In genomic region chr6:92743605-92744004, GRCm38 (mm10) we compare ENCODE assay signal across 8 mouse cellular contexts. TPM values are rescaled to one million over a fixed set of nuclear protein-coding genes. Genes with fewer than 3 reads are reported as not detected.
A peak's percentile ranks its signal among the peaks of the same experiment; 100 is the strongest.
DNase-seq lines count a peak whose midpoint lies in the region; ATAC-seq and TF ChIP-seq lines count a peak whose summit lies in the region.

No protein-coding gene starts in this region.

- no peaks in the 10 kb centered on the region for H3K9me3 ChIP-seq in forebrain, embryonic 16.5 days (ENCODE audit: control insufficient read depth, low read length)
- H3K9me3 ChIP-seq in hindbrain, embryonic 13.5 days: no peaks in the 10 kb centered on the region

- H3K36me3 ChIP-seq in forebrain, embryonic 16.5 days (ENCODE audit: control insufficient read depth, insufficient read depth): no peaks in the 10 kb centered on the region
- H3K36me3 ChIP-seq in hindbrain, embryonic 13.5 days: no peaks in the 10 kb centered on the region

- H3K4me3 ChIP-seq in cerebellum, adult 2 months (replicated peaks; ENCODE audit: insufficient read depth, low read depth, low read length): no peak overlapping the region
- no peak overlapping the region for H3K4me3 ChIP-seq in forebrain, embryonic 16.5 days (replicated peaks; ENCODE audit: low read length)
- no peak overlapping the region for H3K4me3 ChIP-seq in hindbrain, embryonic 13.5 days

- H3K27me3 ChIP-seq in cerebellum, adult 2 months (ENCODE audit: control insufficient read depth, insufficient read depth, low read length): no peaks in the 10 kb centered on the region
- H3K27me3 ChIP-seq in forebrain, embryonic 16.5 days (replicated peaks; ENCODE audit: control insufficient read depth, insufficient read depth, low read length): no peaks in the 10 kb centered on the region
- no peaks in the 10 kb centered on the region for H3K27me3 ChIP-seq in hindbrain, embryonic 13.5 days

- TF ChIP-seq CTCF in cerebellum, adult 2 months (IDR thresholded peaks at IDR 0.05; ENCODE audit: borderline replicate concordance, insufficient read depth, low read depth, low read length): peak; percentile 51; the same call in 1 of the 2 replicates

- H3K9ac ChIP-seq in forebrain, embryonic 16.5 days (replicated peaks; ENCODE audit: low read depth, low read length): no peak overlapping the region
- peak overlapping the region; percentile 30; the same call in 1 of the 2 replicates for H3K9ac ChIP-seq in hindbrain, embryonic 13.5 days

- H3K4me2 ChIP-seq in forebrain, embryonic 16.5 days (ENCODE audit: low read length): peak overlapping the region; percentile 27
- peak overlapping the region; percentile 35; the same call in 1 of the 2 replicates for H3K4me2 ChIP-seq in hindbrain, embryonic 13.5 days

- H3K27ac ChIP-seq in cerebellum, adult 2 months (ENCODE audit: insufficient read depth, low read length): no peak overlapping the region
- H3K27ac ChIP-seq in forebrain, embryonic 16.5 days (ENCODE audit: low read length): no peak overlapping the region
- H3K27ac ChIP-seq in hindbrain, embryonic 13.5 days: no peak overlapping the region

- no peak for TF ChIP-seq POLR2A in cerebellum, adult 2 months (IDR thresholded peaks at IDR 0.05; ENCODE audit: borderline replicate concordance, insufficient read depth, low read length)

- WGBS in cerebellum, adult 2 months: 12% methylated on average over 11 of the region's 11 CpGs
- 8% methylated on average over 11 of the region's 11 CpGs for WGBS in forebrain, embryonic 16.5 days
- 18% methylated on average over 11 of the region's 11 CpGs for WGBS in hindbrain, embryonic 13.5 days

- peak; percentile 70 for ATAC-seq in forebrain, embryonic 16.5 days
- ATAC-seq in hindbrain, embryonic 13.5 days (ENCODE audit: low FRiP score): peak; percentile 43; the same call in 1 of the 2 replicates

- peak; percentile 78 for DNase-seq in ZHBTc4 (ENCODE audit: low read depth, low spot score)
- DNase-seq in cerebellum, adult 2 months: peak; percentile 26 to 43
- DNase-seq in layer of hippocampus, adult 9-11 months: peak; percentile 65
- peak; percentile 80 for DNase-seq in lung, postnatal 10 days
- peak; percentile 84 for DNase-seq in right cerebral cortex, postnatal 14 days
- no peak for DNase-seq in natural killer cell, adult 2 months (ENCODE audit: low spot score in 2 of 2)

- H3K4me1 ChIP-seq in cerebellum, adult 2 months (ENCODE audit: control insufficient read depth, insufficient read depth, low read length): no peaks in the 10 kb centered on the region
- H3K4me1 ChIP-seq in forebrain, embryonic 16.5 days (replicated peaks; ENCODE audit: control insufficient read depth, insufficient read depth, low read length): no peaks in the 10 kb centered on the region; the same call in 1 of the 2 replicates
- peaks cover 4% of the 10 kb centered on the region; the same call in 1 of the 2 replicates for H3K4me1 ChIP-seq in hindbrain, embryonic 13.5 days (replicated peaks)

RNA-seq across cellular contexts. Expression of gene Prickle2, which starts 37.6 kb away (rescaled TPM):
- polyA plus RNA-seq in cerebellum, adult 2 months (2012; rRNA removed): 11.3 and 12.7 TPM in 2 replicates
- 9.0 and 11.9 TPM in 2 replicates for polyA plus RNA-seq in forebrain, embryonic 16.5 days (2015; fragmentation: Nextera tagmentation; extraction: Ambion mirVana)
- 14.2 and 14.3 TPM in 2 replicates for polyA plus RNA-seq in hindbrain, embryonic 13.5 days (2015; fragmentation: Nextera tagmentation; extraction: Ambion mirVana)

Comparison
In these comparisons a context has a peak if more than half of its experiments do, and no peak if none do; other contexts are left out.
1. DNase-seq: peak in ZHBTc4 (single experiment), cerebellum, adult 2 months (2 of 2), layer of hippocampus, adult 9-11 months (single experiment), lung, postnatal 10 days (single experiment) and right cerebral cortex, postnatal 14 days (single experiment); none in natural killer cell, adult 2 months (0 of 2).